Mouse (Mus musculus): ENCODE measurements around the gene 1700067P10Rik. TPM values are rescaled to one million over a fixed set of nuclear protein-coding genes. Genes with fewer than 3 reads are reported as not detected.

Gene 1700067P10Rik
- polyA plus RNA-seq (2014; fragmentation: Illumina TruSeq; extraction: RNeasy Lipid Tissue Mini Kit (QIAGEN cat#74804); ENCODE audit: low read depth, low replicate concordance) = not detected

DNA sequence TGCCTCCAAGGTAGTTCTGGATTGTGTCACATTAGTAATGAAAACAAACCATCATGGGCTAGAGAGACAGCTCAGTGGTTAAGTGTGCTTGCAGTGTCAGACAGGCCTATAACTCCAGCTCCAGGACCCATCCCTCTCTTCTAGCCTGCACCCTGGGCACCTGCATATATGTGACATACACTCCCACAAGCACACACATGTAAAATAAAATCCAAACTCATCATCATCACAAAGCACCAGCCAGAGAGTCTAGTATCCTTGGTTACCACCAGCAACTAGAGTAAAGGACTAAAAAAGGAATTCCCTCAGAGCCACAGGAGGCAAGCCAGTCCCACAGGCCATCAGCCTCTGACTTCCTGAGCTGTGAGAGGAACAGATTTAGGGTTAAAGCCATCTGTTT is at the start of gene 1700067P10Rik:
TSS of gene 1700067P10Rik (plus strand) at position 301 of the 400 bp plus-strand sequence.

Other genes starting within 250 kb of the 1700067P10Rik start
- 0.29 TPM for gene Foxp4, start 164.7 kb upstream of the 1700067P10Rik start, polyA plus RNA-seq (2014; fragmentation: Illumina TruSeq; extraction: RNeasy Lipid Tissue Mini Kit (QIAGEN cat#74804); ENCODE audit: low read depth, low replicate concordance)
- gene 1700122O11Rik, start 51.0 kb upstream of the 1700067P10Rik start, polyA plus RNA-seq (2014; fragmentation: Illumina TruSeq; extraction: RNeasy Lipid Tissue Mini Kit (QIAGEN cat#74804); ENCODE audit: low read depth, low replicate concordance) = not detected
- not detected for gene 9830107B12Rik, start 56.9 kb downstream of the 1700067P10Rik start, polyA plus RNA-seq (2014; fragmentation: Illumina TruSeq; extraction: RNeasy Lipid Tissue Mini Kit (QIAGEN cat#74804); ENCODE audit: low read depth, low replicate concordance)
- not detected for gene A530064D06Rik, start 78.0 kb downstream of the 1700067P10Rik start, polyA plus RNA-seq (2014; fragmentation: Illumina TruSeq; extraction: RNeasy Lipid Tissue Mini Kit (QIAGEN cat#74804); ENCODE audit: low read depth, low replicate concordance)
- gene Trem1, start 143.4 kb downstream of the 1700067P10Rik start, polyA plus RNA-seq (2014; fragmentation: Illumina TruSeq; extraction: RNeasy Lipid Tissue Mini Kit (QIAGEN cat#74804); ENCODE audit: low read depth, low replicate concordance) = 0.52 TPM
- not detected for gene Trem3, start 158.5 kb downstream of the 1700067P10Rik start, polyA plus RNA-seq (2014; fragmentation: Illumina TruSeq; extraction: RNeasy Lipid Tissue Mini Kit (QIAGEN cat#74804); ENCODE audit: low read depth, low replicate concordance)
- not detected for gene Treml4, start 175.0 kb downstream of the 1700067P10Rik start, polyA plus RNA-seq (2014; fragmentation: Illumina TruSeq; extraction: RNeasy Lipid Tissue Mini Kit (QIAGEN cat#74804); ENCODE audit: low read depth, low replicate concordance)
- 0.29 TPM for gene Treml2, start 210.2 kb downstream of the 1700067P10Rik start, polyA plus RNA-seq (2014; fragmentation: Illumina TruSeq; extraction: RNeasy Lipid Tissue Mini Kit (QIAGEN cat#74804); ENCODE audit: low read depth, low replicate concordance)
- gene B430306N03Rik, start 226.8 kb downstream of the 1700067P10Rik start, polyA plus RNA-seq (2014; fragmentation: Illumina TruSeq; extraction: RNeasy Lipid Tissue Mini Kit (QIAGEN cat#74804); ENCODE audit: low read depth, low replicate concordance) = not detected